Mouse (Mus musculus) ES-E14 (cell line): ENCODE results near the gene Pcbp1.

Source experiments
- CHD2 ChIP-seq: IDR thresholded peaks from 2 replicates; pipeline ENCODE4 v1.6.1; 2014; ENCODE audit warnings: mild to moderate bottlenecking, low read depth, low read length, inconsistent platforms
- HCFC1 ChIP-seq: IDR thresholded peaks from 2 replicates; pipeline ENCODE4 v1.6.1; 2012; ENCODE audit warnings: low read length, inconsistent platforms, borderline replicate concordance; ENCODE audit not compliant: insufficient read depth

DNA sequence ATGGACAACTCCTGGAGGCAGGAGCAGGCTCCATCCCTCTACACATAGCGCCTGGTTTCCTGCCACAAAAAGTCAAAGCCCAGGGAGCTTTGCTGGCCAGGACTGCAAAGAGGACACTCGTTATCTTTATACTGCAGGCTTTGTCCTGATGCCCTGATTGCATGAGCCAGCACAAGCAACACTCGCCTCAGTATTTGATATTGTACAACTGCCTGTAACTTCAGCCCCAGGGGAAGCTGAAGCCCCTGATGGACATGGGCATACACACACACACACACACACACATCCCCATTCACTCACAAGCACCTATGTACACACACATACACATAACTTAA, 16.3 kb downstream of the Pcbp1 start:
- TF ChIP-seq CHD2: no peak
- TF ChIP-seq HCFC1: no peak
